Mouse (Mus musculus) B cell, adult 2 months (primary cell): ENCODE measurements around the gene Ttc39d.
"Not testable (repeated sequence)": the region's sequence is repeated elsewhere in the genome, so short reads cannot be mapped to it uniquely, and the experiment has no call there.

Experiments used
- DNase-seq, 2 experiments: peaks; one replicate each; pipeline ENCODE4 v3.0.0; 2022

Ttc39d gene

DNA sequence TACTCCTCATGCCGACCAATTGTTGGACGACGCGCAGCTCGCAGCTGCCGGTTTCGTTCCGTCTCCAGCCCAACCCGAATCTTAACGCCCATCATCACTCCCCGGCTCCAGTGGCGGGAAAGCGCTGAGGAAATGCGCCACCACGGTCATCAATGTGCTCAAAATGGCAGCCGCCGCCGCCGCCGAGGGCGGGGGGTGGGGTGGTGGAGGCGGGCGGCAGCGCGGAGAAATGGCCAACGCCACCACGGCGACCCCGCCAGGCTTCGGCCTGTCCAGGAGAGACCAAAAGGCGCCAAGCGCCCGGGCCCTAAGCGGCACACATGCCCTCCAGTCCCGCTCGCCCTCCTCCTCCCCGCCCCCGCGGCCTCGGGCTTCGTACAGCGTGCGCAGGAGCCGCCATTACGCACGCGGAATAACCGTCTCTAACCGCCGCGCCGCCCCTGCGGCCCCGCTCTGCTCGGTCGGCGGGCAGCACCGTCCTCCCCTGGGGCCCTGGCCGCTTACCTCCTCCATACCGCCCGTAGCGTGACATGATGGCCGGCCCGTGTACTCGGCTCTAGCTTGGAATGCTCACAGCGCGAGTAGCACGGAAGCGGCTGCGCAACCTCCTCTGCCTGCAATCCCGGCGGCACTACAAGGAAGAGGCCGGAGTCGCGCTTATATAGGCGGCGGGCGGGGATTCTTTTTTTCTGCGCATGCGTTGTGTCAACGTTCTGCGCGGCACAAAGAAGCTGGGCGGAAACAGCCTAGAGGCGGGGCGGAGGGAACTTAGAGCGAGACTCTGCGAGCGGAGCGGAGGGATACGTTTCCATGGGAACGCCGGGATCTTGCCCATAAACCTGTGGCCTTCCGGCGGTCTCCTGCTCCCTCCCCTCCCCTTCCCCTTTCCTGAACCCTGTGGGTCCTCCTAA, at the start of gene Ttc39d, which contains the start of gene Srsf7:
Gene Ttc39d, plus strand, starts transcription at position 790 of the 911 bp plus-strand sequence.
Gene Srsf7, minus strand, starts transcription at position 637 of the 911 bp plus-strand sequence.
- DNase-seq = peak; percentile 99

DNA sequence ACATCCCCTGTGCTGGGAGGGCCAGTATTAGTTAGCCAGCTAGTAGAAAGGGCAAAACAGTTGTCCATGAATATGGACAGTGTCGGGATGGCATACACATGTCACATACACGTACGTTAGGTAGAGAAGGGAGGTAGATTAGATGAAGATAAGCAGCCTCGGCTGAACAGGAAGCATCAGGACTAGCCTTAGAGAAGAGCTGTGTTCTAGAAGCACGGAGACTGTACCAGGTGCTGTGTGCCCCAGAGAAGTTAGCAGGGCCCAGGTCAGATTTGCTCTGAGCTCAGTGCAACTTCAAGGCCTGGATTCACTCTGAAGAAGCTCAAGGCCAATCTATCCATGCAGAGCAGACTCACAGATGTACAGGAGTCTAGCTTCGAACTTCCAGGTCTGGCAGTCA, 49.8 kb upstream of the Ttc39d start:
- no peak for DNase-seq

DNA sequence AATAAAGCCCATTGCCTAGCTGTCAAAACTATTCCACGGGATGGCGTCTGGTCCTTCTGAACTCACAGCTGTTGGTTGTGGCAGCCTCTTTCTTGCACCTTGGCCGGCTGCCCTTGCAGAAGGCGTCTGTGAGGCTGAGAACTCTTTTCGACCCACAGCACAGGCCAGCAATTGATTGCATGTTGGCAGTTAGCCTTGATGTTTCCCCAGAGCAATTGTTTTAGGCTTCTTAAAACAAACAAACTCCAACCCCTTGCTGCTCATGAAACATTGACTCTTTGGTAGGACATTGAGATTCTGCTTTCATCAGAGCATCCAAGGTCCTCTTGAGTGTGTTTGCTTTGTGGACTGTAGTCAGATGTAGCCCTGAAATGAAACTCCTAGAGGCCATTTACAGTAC, 46.8 kb upstream of the Ttc39d start:
- DNase-seq = no peak

DNA sequence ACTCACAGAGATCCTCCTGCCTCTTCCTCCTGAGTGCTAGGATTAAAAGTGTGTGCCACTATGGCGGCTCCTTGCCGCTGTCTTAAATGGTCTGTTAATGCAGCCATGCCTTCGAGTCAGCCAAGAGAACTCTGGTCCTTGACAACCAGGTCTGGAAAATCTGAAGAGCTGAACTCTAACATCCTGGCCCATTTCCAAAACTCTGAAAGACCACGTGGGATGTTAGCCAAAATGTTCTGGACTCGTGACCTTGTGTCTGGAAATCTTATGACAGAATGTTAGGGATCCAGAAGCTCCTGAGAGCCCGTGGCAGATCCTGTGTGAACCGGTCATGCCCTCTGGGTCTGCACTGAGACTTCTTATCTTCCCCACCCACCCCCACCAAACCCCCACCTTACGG, 43.3 kb upstream of the Ttc39d start:
- DNase-seq = no peak

DNA sequence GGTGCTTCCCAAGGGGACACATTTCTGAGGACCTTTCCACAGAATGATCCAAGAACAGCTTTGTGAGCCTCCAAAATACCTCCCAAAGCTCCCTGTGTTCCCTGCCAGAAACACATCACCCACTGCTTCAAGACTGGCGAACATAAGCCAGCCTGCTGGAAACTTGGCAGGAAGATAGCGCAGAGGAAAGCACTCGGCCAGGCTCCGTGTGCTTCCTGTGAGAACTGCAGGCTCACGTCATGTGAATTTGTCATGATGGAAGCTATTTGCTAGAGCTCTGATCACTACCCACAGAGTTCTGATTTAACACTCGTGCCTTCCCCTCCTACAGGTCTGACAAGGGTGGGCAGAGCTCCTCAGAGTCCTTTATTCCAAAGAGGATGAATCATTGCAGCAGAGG, 41.5 kb upstream of the Ttc39d start:
- DNase-seq = no peak

DNA sequence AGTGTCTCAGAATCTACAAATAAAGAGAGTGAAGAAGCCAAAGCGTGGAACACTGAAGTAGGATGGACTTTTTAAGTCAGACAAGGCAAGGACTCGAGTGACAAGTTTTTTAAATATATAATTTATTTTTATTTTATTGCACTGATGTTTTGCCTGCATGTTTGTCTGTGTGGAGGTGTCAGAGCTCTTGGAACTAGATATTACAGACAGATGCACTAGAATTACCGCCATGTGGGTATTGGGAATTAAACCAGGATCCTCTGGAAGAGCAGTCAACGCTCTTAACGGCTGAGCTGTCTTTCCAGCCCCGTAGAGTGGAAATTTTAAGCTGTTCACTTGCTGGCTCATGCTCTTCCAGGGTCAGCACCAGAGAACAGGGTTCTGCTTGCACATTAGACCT, 40.9 kb upstream of the Ttc39d start:
- no peak for DNase-seq

DNA sequence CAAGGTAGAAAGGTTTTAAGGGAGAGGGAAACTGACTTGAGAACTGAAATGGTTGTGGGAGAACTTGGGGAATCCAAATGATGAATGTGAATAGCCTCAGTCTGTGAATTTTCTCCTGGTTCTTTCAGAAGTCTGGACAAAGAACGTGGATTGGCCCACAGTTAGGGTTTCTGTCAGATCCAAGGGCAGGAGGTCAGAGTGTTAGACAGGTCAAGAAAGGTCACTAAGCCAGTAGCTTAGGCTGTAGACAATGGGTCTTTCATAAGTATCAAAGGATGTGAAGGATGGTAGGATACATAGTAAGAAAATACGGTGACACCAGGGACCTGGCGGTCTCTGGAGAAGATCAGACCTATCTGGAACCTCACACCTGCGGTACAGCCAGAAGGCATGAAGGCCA, 39.8 kb upstream of the Ttc39d start:
- no peak for DNase-seq

DNA sequence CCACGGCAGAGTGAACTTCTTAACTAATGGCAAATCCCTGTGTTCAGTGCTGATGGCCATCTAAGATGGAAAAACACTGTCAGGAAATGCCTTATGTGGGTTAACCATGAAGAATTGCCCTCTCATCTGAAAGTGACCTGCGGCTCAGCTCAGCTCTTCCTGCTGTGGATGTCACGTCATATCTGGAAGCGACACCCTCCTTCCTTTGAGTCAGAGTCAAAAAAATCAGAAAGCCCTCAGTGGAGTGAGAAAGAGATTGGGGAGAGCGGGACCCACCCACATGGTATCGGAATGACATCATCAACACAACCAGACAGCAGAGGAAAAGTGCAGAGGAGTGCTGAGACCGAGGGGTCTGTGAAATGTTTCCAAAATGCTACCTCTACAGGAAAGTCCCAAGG, 39.4 kb upstream of the Ttc39d start:
- no peak for DNase-seq

DNA sequence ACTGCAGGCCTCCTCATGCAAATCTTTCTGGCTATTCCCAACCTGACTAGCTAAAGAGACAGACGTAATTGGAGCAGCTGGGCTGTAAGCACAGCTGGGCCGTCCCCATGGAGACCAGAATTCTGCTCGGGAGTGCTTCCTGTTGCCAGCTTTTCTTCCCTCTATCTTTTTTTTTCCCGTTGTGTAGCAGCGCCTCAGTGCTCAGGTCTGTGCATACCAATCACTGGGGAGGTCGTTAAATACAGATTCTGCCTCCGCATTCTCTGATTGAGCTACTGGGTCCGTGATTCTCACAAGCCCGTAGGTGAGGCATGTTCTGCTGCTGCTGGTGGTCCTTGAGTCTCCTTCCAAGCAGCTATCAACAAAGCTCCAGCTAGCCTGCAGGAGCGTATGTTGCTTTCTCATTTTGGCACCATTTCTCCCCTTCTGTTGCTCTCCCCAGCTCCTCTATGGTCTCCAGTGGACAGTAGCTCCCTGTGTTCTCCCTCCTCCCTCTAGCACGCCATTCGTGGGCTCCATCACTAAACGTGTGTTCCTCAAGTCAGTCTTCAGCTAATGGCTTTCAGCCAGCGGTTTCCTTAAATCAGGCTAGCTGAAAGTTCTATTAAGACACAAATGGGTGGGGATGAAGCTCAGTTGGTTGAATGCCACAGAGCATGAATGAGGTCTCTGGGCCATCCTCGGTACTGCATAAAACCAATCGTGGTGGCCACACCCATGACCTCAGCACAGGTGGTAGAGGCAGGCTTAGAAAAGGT, 38.7 kb upstream of the Ttc39d start:
- DNase-seq = no peak

DNA sequence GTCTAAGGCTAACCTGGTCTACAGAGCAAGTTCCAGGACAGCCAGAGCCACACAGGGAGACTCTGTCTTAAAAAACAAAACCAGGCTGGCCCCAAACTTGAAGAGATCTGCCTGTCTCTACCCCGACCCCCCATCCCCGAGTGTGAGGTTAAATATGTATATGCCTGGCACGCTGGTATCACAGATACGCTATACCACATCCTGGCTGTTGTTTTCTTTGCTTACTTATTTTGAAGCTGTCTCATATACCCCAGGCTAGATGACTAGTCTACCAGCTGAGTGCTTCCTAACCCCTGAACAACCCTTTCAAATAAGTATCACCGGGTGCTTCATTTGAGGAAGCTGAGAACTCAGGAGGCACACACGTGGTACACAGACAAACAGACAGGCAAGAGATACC, 37.5 kb upstream of the Ttc39d start:
- DNase-seq = no peak

DNA sequence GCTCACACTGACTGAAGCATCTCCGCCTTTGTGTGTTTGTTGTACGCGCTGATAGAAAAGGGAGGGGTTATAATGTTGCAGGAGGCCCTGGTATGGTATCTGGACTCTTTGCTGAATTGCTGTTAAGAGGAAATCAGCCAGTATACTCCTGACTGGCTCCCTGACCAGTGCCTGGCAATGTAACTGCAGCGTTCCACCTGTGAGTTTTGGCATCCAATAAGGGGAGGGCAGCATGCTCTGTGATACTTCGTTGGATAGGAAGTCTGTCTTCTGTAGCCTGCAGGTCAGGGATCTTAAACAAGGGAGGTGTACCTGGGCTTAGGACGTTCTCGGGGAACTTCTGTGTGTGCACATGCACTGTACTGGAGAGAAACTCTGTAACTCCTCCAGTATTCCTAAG, 36.3 kb upstream of the Ttc39d start:
- no peak for DNase-seq

DNA sequence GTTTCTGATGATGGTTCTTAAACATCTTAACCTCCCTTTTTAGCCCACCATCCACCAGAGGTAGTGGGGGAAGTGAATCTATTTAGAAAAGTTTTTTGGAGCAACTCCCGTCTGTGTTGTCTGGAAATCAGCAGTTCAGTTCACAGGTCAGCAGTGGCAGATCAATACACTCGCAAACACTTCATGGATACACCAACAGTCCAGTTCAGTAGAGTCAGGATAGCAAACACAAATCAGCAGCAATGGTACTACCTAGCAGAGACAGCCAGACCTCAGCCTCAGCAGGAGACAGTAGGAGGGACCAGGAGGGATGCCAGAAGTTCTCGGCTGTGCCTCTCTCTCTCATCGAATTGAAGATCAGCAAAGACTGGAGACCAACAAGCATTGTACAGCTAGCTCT, 35.3 kb upstream of the Ttc39d start:
- no peak for DNase-seq

DNA sequence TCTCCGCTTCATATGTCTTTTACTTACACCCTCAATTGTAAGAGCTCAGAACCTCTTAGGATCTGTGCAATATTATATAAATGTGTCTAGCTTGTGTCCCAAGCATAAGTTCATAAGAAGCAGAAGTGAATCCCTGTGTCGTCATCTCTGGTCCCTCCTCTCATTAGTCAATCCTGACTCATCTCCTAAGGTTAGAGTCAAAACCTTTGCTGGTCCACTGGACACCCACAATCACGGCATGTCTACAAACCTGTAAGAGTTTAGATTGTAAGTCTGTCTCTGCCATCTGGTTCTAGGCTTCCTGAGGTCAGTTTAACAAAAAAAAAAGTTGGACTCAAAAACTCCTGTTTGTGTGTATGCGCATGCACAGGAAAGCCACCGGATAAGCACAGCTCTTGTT, 34.5 kb upstream of the Ttc39d start:
- peak in 1 of 2 experiments; percentile 24 for DNase-seq

DNA sequence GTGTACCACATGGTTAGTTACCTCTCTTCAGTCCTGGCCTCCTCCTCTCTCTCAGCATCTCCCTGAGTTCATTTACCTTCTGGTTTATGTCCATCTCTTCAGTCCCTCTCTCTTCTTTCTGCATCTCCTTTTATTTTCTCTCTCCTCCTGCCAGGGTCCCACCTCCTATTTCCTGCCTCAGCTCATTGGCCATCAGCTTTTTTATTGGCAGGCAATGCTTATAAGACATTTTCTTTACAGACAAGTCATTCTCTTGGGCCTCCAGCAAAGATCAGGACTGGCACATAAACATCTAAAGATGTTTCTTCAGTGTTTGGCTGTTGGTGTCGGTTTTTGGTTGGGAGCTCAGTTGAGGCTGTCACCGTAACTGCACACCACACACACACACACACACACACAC, 33.6 kb upstream of the Ttc39d start:
- DNase-seq = no peak

DNA sequence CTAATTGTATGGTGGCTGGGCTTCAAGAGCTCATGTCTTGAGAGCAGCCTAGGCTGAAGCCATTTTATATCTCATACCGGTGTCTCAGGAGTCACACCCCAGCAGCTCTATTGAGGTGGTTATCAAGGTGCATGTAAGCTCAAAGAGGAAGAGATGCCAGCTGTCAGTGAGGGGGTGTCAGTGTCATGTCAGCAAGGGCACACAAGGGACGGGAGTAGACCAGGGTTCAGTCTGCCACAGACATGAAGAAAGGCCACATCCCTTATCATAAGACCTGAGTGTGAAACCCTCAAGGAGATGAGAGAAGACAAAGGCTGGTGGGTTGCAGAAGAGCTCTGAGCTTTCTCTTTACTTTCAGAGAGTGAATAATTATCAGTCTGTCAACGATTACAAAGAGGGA, 33.1 kb upstream of the Ttc39d start:
- peak; percentile 47 for DNase-seq

DNA sequence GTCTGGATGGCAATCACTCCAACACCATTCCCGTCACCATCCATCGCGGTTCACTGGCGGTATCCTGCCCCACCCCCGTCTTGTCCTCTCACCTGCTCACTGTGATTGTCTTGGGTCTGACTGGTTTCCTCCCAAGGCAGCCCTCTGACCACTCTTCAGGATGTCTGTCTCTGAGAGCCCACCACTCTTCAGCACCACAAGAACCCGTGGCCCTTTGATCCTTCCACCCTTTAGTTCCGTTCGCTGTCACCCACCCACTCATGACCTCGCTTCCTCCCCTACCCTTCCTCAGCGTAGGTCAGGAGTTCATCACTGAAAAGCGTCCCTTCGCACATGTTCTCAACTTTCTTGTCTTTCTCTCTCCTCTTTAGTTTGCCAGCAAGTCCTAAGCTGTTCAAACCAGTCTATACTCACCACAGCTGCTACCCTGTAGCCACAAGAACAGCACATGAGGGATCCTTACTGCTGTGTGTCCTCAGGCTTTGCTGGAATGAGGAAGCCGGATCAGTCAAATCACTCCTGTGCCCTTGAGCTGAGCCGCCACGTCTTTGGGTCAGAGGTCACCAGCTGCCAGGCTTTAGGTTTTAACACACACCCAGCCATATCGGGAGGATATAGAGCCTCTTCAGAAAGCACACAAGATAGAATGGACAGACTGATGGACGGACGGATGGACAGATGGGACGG, 32.4 kb upstream of the Ttc39d start:
- DNase-seq = peak; percentile 33 to 44

DNA sequence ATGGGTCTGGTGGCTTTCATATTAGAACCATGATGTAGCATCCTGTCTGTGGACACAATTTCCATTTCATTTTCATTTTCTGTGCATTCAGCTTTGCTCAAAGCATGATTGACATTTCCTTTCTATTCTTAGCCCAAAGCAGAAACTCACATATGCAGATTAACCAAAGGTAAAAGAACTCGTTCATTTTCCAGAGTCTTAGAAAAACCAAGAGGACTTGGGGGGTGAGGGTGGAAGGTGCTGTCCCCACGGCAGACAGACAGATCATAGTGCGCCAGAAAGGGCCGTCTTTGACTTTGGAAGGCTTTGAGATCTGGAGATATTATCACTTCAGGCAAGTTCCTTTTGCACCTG, 31.9 kb upstream of the Ttc39d start:
- peak; percentile 28 to 31 for DNase-seq

DNA sequence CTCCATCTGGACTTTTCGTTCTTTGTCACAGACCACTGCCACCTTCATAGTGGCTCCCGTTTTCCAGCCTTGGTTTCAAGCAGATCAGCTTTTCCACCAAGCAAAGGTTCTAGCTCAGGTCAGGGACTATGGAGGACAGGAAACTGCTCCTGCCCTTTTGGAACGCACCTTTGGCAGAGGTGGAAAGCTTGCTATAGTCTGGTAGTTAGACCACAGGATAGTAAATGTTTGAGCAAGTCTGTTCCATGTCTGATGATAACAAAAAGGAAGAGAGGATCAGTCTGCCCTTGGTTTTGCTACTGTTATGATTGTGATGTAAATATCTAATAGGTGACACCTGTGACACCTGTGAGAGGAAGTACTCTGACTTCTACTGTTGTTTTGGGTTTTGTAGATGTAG, 31.3 kb upstream of the Ttc39d start:
- DNase-seq = no peak

DNA sequence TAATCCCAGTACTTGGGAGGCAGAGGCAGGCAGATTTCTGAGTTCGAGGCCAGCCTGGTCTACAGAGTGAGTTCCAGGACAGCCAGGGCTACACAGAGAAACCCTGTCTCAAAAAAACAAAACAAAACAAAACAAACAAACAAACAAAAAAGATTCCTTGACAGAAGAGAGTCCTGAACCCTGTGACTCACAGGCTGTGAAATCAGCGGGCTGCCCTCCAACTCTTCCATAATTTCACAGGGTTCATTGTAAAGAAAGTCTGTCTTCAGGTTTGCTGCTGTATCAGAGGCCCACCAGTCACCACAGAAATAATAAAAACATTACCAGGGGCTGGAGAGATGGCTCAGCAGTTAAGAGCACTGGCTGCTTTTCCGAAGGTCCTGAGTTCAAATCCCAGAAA, 28.4 kb upstream of the Ttc39d start:
- DNase-seq = not testable (repeated sequence)

DNA sequence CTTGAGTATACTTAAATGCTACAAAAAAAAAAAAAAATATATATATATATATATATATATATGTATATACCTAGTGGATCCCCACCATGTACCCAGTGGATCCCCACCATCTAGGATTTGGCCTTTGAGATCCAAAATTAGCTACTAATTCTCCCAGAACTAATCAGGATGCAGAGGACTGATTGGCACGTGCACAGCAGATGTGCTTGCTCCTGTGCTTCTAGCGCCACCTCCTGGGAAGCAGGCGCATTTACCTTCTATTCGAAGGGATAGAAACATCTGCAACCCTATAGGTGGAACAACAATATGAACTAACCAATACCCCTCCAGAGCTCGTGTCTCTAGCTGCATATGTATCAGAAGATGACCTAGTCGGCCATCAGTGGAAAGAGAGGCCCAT, 27.3 kb upstream of the Ttc39d start:
- DNase-seq = peak; percentile 81 to 82

DNA sequence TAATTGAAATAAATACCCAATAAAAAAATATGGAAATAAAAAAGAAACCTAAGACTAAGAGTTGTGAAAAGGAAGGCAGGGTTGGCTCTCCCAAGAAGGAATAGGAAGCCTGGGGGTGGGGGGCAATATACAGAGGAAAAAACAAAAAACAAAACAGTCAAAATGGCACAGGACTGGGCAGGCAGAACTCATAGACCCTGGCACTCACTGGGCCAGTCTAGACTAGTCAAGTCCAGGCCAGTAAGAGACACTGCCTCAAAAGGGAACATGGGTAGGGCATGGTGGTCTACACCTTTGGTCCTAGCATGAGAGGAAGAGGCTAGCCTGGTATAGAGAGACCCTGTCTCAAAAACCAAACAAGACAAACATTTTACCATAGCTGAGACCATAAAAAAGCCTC, 26.8 kb upstream of the Ttc39d start:
- no peak for DNase-seq

DNA sequence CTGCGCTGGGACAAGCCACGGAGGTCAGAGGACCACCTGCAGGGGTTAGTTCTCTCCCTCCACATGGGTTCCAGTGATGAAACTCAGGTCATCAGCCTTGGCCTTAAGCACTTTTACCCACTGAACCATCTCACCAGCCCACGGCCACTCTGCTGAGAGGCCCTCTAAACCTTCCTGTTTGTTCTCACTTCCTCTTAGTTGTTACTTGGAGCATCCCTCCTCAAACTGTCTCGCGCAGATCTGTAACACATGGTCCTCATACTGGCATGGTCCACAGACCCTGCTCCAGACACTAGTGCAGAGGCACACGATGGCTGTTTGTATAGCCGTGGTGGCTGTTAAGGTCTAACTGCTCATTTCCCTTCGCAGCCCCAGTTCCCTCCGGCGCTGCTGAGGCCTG, 23.6 kb upstream of the Ttc39d start:
- no peak for DNase-seq

DNA sequence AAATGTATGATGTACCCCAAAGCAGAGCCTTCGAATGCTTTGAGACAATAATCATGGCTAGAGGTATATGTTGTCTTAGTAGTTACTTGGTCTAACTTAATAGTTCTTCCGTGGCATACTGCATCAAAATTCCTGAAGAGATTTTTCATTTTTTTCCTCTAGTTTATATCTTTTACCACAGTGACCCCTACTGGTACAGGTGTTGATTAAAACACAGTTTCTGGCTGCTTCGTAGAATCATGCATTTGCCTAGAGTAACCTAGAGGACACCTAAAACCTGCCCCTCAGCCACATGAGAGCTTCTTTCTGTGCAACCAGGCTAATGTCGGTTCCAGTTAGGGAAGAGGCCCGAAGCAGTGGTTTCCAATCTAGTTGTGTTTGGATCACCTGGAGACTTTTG, 14.2 kb upstream of the Ttc39d start:
- DNase-seq = no peak
